Mouse (Mus musculus): Measurements from ENCODE around the gene Scg5. TPM values are rescaled to one million over a fixed set of nuclear protein-coding genes. Genes with fewer than 3 reads are reported as not detected.

Scg5 gene
- polyA plus RNA-seq (2017; shearing (Covaris generic)), result 1 to 10 TPM; 8.6 to 9.2 TPM

DNA sequence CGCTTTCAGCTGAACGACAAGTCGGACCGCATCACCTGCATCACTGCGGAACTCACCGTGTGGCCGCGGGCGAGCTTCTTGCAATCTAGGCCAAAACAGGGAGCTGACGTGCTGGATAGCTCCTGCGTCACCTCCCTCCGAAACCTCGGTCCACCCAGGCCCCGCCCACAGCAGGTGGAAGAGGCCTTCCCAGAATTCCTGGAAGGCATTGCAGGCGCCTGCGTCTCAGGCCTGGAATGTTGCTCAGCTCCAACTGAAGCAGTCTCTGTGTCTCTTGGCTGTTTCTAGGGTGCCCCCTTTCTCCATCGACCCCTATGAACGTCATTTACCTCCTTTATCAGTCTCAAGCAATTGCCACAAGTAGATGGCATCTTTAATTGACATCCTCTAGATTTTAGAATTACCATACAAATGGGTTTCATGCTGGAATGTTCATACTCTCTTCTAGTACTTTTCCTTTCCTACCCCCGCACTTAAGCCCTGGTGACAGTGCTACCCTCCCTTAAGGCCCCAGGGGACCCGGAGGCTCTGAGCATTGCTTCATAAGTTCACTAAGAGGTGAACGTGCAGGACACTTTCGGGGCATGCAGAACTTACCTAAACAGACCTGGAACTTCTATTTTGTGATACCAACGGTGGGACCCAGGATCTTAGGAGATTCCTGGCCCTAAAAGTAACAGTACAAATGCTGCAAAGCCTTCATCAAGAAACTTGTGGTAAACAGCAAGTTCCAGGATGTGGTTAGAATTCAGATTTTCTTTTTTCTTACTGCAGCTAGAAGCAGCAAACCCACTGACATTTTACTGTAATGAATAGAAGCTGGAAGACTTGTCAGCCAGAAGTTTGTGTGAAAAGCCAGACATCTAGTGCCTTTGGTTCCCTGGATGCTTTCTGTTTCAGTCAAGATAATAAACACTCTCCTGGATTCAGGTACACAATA, at the start of gene Scg5:
TSS of gene Scg5 (minus strand) at position 179 of the 940 bp plus-strand sequence.
- peak; percentile 94 for ATAC-seq

GRCm38 (mm10) chr2:113870115-113870514, 41.2 kb upstream of the Scg5 start:
- peak; percentile 53 for ATAC-seq

GRCm38 (mm10) chr2:113868404-113868803, 39.5 kb upstream of the Scg5 start:
- no peak for ATAC-seq

DNA sequence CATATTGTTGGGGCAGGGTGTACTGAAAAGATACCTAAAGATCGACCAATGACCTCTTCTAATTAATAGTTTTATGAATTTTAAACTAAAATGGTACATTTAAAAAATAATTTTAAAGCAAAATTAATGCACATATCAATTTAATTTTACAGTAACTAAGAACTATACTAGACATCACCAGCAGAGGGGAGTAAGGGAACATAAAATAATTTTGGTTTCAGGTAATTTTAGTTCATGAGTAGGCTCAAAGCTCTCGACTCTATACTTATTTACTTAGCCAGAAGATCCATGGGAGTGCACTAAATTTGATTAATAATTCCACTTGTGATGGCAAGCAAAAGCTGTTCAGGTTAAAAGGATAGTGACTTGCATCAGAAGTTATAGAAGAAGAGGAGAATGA, 37.2 kb upstream of the Scg5 start:
- ATAC-seq, result peak; percentile 84

DNA sequence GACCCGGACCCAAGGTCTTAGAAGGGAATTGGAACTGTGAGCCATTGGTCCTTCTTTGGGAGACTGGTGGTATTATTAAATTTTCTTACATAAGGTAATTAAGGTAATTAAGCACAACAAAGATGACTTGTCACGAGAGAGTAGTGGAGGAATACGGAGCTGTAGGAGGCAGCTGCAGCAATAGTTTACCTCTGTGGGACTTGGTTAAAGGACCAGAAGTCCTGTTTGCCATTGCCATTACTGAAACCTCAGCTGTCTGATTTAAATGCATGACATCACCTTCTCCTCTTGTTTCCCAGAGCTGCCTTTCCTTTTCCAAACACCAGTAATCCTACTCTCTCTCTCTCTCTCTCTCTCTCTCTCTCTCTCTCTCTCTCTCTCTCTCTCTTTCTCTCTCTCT, 20.2 kb upstream of the Scg5 start:
- ATAC-seq, result peak; percentile 13

DNA sequence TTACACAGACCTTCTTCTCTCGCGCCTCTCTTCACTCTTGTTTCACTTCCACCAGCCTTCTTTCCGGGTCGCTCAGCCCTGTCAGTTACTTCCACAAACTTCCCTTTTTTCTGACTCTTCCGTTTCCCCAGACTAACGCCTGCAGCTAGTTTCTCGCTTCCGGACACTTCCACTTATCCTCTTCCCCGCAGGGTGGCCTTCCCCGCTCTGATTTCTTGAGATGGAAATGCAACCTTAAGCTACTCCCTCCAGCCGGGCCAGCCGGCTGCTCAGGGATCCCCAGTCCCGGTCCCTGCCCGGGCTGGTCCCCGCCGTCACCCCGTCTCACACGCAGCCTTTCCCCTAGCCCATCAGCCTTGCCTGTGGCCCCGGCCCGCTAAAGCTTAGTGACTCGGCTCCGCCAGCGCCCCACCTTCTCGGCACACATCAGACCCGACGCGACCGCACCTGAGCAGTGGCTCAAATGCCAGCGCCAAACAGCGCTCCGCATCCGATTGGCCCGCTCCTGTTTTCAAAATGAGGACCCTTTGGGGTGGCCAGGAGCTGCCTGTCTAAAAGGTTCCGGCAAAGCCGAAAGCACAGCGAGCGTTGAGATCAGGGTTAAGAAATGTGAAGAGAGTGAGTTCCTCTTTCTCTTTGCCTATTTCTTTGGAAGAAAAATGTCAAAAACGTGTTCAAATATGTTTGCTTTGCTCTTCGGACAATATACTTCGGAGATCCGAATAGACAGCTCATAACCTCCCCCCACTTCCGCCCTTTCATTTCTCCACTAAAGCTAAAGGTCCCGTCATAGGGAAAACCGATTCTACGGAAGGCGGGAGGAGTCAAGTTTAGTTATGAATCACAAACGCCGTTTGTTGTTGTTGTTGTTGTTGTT, 19.6 kb upstream of the Scg5 start, which contains the start of gene Arhgap11a:
TSS of gene Arhgap11a (minus strand) at position 417 of the 877 bp plus-strand sequence.
- peak; percentile 91 for ATAC-seq

DNA sequence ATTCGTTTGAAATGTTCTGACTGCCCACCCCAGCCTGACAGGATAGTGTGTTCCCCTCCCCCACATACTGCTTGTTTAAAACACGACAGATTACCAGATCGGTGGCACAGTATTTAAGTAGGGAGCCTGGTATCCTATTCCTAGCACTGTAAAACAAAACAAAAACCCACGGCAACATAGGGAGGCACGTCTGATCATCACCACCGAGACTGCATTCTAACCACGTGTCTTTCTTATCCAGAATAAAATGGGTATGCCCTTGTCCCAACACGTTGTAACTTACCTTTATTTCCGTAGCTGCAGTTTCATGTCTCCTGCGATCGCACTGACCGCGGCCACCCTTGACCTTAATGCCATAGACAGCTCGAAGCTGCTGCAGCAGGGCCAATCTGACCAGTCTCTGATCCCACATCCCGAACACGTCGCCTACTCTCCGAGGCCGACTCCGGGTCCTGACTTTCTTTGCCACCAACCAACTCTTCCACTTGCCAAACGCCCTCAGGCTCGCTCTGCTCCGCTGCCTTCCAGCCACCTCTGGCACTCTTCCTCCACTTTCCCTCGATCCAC, 18.8 kb upstream of the Scg5 start:
- ATAC-seq, result no peak

GRCm38 (mm10) chr2:113845081-113845480, 16.2 kb upstream of the Scg5 start:
- ATAC-seq, result no peak

- ATAC-seq, result no peak
These were observed 12.9 kb upstream of the Scg5 start for GRCm38 (mm10) chr2:113841656-113842437.

GRCm38 (mm10) chr2:113839488-113839887, 10.6 kb upstream of the Scg5 start:
- ATAC-seq, result no peak

DNA sequence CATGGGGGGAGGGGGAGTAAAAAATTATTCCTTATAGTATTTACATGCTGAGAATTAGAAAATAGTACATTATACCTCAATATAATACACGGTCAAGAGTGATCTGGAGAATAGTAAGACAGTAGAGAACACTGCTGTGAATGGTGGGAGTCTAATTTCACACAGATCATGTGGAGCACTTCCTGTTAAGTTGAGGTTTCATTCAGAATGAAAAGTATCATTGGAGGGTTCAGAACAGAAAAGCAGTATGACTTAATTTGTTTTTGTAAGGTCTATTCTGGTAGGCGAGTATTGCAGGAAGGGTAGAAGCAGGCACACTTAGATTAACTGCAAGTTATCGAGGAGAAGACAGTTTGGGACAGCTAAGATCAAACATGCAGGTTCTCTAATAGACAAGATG, 6.3 kb upstream of the Scg5 start:
- peak; percentile 86 for ATAC-seq

GRCm38 (mm10) chr2:113828086-113828942, 607 bp downstream of the Scg5 start:
- ATAC-seq, result no peak

DNA sequence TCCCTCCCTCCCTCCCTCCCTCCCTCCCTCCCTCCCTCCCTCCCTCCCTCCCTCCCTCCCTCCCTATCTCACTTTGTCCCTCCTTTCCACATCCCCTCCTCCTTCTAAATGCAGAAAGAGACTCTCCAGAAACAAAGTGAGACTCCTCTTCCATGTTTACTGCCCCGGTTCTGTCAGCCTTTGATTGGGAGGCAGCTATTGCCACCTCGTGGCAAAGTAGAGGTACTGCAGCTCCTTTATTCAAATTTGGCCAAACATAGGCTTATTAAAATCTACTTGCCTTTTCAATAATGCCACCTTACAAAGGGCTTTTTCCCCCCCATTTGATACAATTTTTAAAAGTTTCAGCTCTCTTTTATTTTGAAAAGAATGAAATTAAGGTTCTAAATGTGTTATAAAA, 5.0 kb downstream of the Scg5 start:
- ATAC-seq, result peak; percentile 77

DNA sequence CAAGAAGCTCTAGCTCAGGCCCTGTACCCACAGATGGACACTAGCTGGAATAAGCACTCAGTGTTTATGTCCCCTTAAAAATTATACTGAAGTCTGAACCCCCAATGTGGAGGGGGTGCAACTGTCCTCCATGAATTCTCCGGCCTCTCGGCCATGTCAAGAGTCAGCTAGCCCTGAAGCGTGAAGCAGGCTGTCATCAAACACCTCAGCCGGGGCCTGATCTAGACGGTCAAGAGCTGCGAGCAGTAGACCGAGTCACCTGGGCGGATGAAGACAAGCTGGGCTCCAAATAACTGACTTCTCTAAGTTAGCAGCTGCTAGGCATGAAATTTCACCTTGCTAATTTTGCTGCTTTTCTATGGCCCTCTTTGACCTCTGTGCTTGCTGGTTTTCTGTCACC, 6.6 kb downstream of the Scg5 start:
- no peak for ATAC-seq

DNA sequence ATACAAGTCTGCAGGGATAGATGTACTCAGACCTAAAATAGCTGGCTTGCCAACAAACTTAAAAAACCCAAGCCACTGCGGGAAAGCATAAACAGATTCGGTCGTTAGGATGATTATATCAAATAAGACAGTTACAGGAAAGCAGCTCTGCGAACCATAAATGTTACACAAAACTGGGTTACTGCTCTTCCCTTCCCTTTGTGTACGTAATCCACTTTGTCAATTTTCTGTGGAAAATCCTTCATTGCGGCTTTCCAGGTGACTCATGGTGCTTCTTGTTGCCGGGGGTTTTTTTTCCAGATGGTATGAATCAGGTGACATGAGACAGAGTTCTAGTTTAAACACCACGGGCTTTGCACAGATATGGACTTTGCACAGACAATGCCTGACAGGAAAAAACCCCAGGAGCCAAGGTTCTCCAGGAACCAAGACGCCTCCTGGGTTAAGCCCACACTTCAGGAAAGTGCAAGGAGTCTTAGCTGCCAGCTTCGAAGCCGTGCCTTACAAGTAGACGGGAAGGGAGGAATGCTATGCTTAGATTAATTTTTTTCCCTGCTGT, 7.7 kb downstream of the Scg5 start:
- no peak for ATAC-seq

- ATAC-seq, result no peak
These were observed 8.8 kb downstream of the Scg5 start for GRCm38 (mm10) chr2:113820117-113820516.

GRCm38 (mm10) chr2:113817681-113818606, 11.0 kb downstream of the Scg5 start:
- ATAC-seq, result no peak

GRCm38 (mm10) chr2:113807640-113808039, 21.3 kb downstream of the Scg5 start:
- peak; percentile 37 for ATAC-seq

DNA sequence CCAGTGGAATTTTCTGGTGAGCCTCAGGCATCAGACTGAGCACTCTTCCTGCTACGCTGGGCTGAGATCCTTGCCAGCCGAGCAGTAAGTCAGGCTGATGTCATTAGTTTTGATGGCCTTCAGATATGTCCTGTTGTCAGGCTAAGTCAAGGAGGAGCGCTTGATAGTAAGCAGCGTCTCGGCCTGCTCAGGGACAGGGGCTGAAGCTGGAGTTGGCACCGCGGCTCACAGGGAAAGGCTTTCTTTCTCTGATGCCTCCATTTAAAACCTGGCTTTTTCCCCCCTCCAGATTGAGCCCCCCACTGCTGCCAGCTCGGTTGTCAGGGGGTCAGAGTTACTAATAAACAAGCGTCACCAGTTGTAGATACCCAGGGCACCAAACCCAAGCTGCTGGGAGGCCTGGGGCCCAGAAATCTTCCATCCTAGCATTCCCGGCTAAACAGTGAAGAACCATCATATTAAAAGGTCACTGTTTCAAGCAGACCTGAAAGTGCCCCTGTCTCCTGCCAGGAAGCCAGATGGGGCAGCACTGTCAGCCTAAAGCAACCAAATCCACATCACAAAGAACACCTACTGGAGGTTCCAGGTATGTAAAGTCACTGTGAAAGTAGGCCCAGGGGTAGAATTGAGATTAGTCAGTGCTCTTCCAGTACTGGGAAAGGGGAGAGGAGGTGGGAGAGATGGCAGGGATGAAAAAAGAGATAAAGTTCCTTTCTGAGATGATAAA, 21.9 kb downstream of the Scg5 start:
- no peak for ATAC-seq

Data from CD4-positive, CD25-positive, alpha-beta regulatory T cell, adult 4 months (primary cell).